Mouse (Mus musculus) embryo, embryonic 10.5 days (tissue): ENCODE data around the gene Sez6l2.
A peak's percentile ranks its signal among the peaks of the same experiment; 100 is the strongest.

Source experiments
- DNase-seq: peaks from one replicate; pipeline ENCODE4 v3.0.0-alpha.2; 2015; ENCODE audit warnings: low spot score

The Sez6l2 gene

GRCm38 (mm10) chr7:127008239-127009019 lies 58.1 kb downstream of the Sez6l2 start:
- peak; percentile 40 for DNase-seq

GRCm38 (mm10) chr7:127009307-127010085 lies 59.1 kb downstream of the Sez6l2 start:
- no peak for DNase-seq

- no peak for DNase-seq
Observed at GRCm38 (mm10) chr7:127011051-127011450, 60.7 kb downstream of the Sez6l2 start.

GRCm38 (mm10) chr7:127011717-127012116 lies 61.4 kb downstream of the Sez6l2 start:
- no peak for DNase-seq

GRCm38 (mm10) chr7:127012374-127012773 lies 62.0 kb downstream of the Sez6l2 start:
- DNase-seq, result no peak

GRCm38 (mm10) chr7:127012845-127013244 lies 62.5 kb downstream of the Sez6l2 start:
- DNase-seq, result no peak

GRCm38 (mm10) chr7:127013385-127013784 lies 63.0 kb downstream of the Sez6l2 start:
- no peak for DNase-seq

GRCm38 (mm10) chr7:127014320-127014719 lies 64.0 kb downstream of the Sez6l2 start, which contains the start of gene Mvp:
Gene Mvp (minus strand): TSS chr7:127014621.
- peak; percentile 70 for DNase-seq

- DNase-seq, result no peak
Observed at GRCm38 (mm10) chr7:127014993-127015392, 64.6 kb downstream of the Sez6l2 start.

GRCm38 (mm10) chr7:127016081-127016480 lies 65.7 kb downstream of the Sez6l2 start:
- peak; percentile 77 for DNase-seq

GRCm38 (mm10) chr7:127016481-127016485 lies 65.9 kb downstream of the Sez6l2 start, which contains the start of gene Pagr1b:
Gene Pagr1b (minus strand): TSS chr7:127016484.
- no peak for DNase-seq

GRCm38 (mm10) chr7:127016486-127016938 lies 66.1 kb downstream of the Sez6l2 start:
- no peak for DNase-seq

- DNase-seq, result peak; percentile 100
Observed at GRCm38 (mm10) chr7:127016971-127017949, 66.9 kb downstream of the Sez6l2 start, which contains the start of gene Pagr1a. Gene Pagr1a (minus strand): TSS chr7:127017352.

- DNase-seq, result no peak
Observed at GRCm38 (mm10) chr7:127017950-127018345, 67.6 kb downstream of the Sez6l2 start.

GRCm38 (mm10) chr7:127018416-127019305 lies 68.3 kb downstream of the Sez6l2 start:
- DNase-seq, result no peak

- no peak for DNase-seq
Observed at GRCm38 (mm10) chr7:127019306-127019960, 69.1 kb downstream of the Sez6l2 start.

- no peak for DNase-seq
Observed at GRCm38 (mm10) chr7:127020031-127020430, 69.7 kb downstream of the Sez6l2 start.
